Mouse (Mus musculus): ENCODE results near the gene En1. TPM values are rescaled to one million over a fixed set of nuclear protein-coding genes. Genes with fewer than 3 reads are reported as not detected.

Gene En1
- polyA plus RNA-seq, 1 experiment from 2014 or later, result 0.57 TPM

DNA sequence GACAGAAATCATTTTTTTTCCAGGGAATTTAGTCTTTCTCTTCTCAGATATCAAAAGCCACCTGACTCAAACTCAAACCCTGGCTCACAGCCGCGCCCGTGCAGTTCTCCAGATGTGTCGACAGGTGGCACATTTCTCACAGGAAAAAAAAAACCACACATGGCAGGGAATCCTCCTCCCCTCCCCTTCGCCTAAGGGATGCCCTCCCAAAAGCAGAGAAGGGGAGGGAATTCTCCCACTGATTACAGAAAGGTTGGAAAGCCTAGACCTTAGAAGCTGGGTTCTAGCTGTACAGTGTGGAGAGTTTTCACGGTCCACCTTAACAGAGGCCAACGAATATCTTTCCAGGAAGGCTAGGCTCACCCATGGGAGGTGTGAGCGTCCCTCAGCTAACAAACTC lies 7.6 kb upstream of the En1 start:
- no peak for DNase-seq (ENCODE audit: low spot score)
- Histone ChIP-seq H3K4me3 (no peak overlapping the region), H3K36me3 (no peaks in the 10 kb centered on the region), H3K27ac (no peak overlapping the region), H3K4me1 (peaks cover 9% of the 10 kb centered on the region; the same call in 1 of the 2 replicates), H3K27me3 (ENCODE audit: insufficient read depth, poor library complexity, severe bottlenecking) (peaks cover 99% of the 10 kb centered on the region), H3K9me3 (no peaks in the 10 kb centered on the region)
- 1% methylated on average over 8 of the region's 8 CpGs for WGBS

DNA sequence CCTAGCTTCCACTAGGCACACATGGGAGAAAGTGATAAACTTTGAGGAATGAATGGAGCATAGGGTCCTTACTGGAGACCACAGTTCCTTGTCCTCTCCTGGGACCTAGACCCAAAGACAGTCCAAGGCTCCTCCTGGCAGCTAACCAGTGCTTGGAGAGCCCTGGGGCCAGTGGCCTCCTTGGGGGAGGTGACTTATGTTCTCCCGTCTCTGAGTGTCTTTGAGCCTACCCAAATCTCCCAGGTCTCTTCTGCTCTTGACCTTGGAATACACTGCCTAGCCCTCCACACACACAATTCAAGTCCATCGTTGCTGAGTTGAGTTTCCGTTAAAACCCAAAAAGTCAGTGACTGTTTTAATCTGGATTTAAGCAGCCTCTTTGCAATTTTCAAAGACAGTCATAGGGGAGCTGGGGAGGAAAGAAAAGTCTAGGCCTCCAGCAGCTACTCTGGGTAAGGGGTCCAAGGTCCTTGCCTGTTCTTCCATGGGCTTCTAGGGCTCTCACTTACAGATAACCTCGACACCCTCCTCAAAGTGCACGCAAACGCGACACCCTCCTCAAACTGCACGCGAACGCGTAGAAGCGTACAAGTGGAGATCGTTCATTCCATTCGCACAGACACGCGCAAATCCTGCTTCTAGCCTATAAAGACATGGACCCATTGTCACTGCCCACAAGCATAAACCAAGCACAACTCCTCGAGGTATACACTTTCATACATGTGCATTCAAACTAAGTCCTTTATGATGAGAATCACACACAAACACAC lies 6.6 kb upstream of the En1 start:
- no peaks in the 10 kb centered on the region for H3K36me3 ChIP-seq
- WGBS, result 2% methylated on average over 17 of the region's 17 CpGs
- peaks cover 9% of the 10 kb centered on the region; the same call in 1 of the 2 replicates for H3K4me1 ChIP-seq
- H3K27me3 ChIP-seq (ENCODE audit: insufficient read depth, poor library complexity, severe bottlenecking), result peaks cover 99% of the 10 kb centered on the region
- no peaks in the 10 kb centered on the region for H3K9me3 ChIP-seq
- no peak for DNase-seq (ENCODE audit: low spot score)
- no peak overlapping the region for H3K4me3 ChIP-seq
- H3K27ac ChIP-seq, result no peak overlapping the region

DNA sequence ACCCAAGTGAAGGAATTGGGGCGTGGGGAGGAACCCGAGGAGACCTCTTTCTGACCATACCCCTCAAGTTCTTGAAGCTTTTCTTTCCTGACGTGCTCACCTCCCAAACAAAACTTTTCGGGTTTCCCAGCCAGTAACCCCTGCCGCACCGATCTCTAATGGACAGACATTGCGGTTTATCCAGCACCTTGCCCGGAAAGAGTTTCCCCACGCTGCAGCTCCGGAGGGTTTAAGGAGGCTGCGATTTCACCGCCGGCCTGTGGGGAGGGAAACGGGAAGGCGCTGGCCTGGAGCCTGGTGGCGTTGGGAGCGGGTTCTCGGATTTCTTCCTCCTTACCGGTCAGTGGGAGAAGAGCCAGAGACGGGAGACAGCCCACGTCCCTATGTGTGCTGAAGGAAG lies 5.9 kb upstream of the En1 start:
- Histone ChIP-seq H3K9me3 (no peaks in the 10 kb centered on the region), H3K4me3 (peak overlapping the region; percentile 47), H3K4me1 (peaks cover 9% of the 10 kb centered on the region; the same call in 1 of the 2 replicates), H3K36me3 (no peaks in the 10 kb centered on the region), H3K27ac (no peak overlapping the region), H3K27me3 (ENCODE audit: insufficient read depth, poor library complexity, severe bottlenecking) (peaks cover 99% of the 10 kb centered on the region)
- 0% methylated on average over 21 of the region's 21 CpGs for WGBS
- DNase-seq (ENCODE audit: low spot score), result no peak

DNA sequence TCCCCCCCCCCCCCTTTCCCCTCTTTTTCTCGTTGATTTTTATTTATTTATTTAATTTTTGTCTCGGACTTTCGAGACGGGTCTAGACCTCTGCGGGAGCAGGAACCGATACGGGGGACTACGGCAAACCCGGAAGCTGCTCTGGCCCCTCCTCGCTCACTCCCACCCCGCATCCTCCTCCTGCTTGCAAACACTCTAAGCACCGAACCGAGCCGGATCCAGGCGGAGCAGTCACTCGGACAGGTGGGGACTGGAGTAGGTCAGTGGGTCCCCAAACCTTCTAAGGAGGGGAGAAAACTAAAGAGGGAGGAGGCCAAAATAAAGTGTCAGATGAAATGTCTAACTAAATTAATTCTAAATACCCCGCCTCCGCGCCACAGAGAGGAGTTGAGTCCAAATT lies 5.4 kb upstream of the En1 start:
- H3K27ac ChIP-seq, result no peak overlapping the region
- peaks cover 99% of the 10 kb centered on the region for H3K27me3 ChIP-seq (ENCODE audit: insufficient read depth, poor library complexity, severe bottlenecking)
- H3K36me3 ChIP-seq, result no peaks in the 10 kb centered on the region
- H3K4me3 ChIP-seq, result peak overlapping the region; percentile 47
- H3K4me1 ChIP-seq, result peaks cover 10% of the 10 kb centered on the region
- under 1% methylated on average over 17 of the region's 19 CpGs for WGBS
- no peak for DNase-seq (ENCODE audit: low spot score)
- H3K9me3 ChIP-seq, result no peaks in the 10 kb centered on the region

DNA sequence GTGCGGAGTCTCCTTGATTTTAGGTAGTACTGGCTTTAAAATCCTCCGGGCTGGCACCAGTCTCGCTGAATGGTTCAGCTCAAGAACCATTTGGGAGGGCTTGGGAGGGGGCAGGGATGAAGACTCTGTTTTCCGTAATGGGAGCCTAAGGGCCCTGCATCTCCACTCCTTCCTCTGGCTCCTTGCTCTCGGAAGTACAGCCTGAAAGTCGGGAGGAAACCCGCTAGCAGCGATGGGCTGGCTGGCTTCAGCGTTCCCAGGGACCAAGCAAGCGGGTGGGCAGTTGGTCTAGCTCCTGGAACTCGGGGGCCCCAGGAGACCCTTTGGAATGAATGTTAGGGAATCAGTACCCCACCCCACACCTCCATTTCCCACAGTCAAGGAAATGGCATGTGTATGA lies 4.9 kb upstream of the En1 start:
- H3K9me3 ChIP-seq, result no peaks in the 10 kb centered on the region
- peaks cover 14% of the 10 kb centered on the region for H3K4me1 ChIP-seq
- H3K36me3 ChIP-seq, result no peaks in the 10 kb centered on the region
- H3K27me3 ChIP-seq (ENCODE audit: insufficient read depth, poor library complexity, severe bottlenecking), result peaks cover 99% of the 10 kb centered on the region
- under 1% methylated on average over 11 of the region's 11 CpGs for WGBS
- no peak overlapping the region for H3K4me3 ChIP-seq
- DNase-seq (ENCODE audit: low spot score), result no peak
- no peak overlapping the region for H3K27ac ChIP-seq

DNA sequence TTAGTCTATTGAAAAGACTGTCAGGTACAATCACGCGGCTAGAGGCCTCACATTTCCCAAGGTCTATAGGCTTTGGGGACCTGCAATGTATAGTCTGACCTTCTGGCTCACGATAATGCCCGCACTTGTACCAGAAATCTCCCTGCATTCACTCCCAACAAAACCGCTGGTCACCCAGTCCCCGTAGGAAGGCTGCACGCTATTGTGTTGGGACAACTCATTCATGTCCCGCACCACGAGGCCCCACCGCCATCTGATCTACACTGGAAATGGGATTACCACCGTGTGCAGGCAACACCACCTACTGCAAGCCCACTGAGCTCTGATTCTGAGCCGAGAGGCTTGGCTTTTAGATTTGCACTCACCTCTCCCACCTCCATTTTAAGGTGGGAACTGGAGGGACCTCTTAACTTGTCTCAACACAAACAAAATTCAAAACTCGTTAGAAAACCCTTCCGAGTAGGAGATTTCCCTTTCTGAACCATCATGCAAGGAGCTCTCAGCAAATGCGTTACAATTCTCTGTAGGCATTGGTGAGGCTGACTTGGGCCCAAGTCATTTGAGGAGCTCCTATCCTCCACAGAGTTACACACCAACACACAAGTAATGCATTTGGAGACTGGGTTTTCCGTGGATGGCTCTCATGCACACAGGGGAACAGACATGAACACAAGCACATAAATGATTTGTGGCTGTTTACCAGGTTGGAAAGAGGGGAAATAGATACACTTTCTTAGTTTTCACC lies 3.9 kb upstream of the En1 start:
- no peak overlapping the region for H3K4me3 ChIP-seq
- 0% methylated on average over 16 of the region's 16 CpGs for WGBS
- no peak overlapping the region for H3K27ac ChIP-seq
- no peaks in the 10 kb centered on the region for H3K9me3 ChIP-seq
- DNase-seq (ENCODE audit: low spot score), result no peak
- peaks cover 98% of the 10 kb centered on the region for H3K27me3 ChIP-seq (ENCODE audit: insufficient read depth, poor library complexity, severe bottlenecking)
- H3K36me3 ChIP-seq, result no peaks in the 10 kb centered on the region
- peaks cover 22% of the 10 kb centered on the region for H3K4me1 ChIP-seq

DNA sequence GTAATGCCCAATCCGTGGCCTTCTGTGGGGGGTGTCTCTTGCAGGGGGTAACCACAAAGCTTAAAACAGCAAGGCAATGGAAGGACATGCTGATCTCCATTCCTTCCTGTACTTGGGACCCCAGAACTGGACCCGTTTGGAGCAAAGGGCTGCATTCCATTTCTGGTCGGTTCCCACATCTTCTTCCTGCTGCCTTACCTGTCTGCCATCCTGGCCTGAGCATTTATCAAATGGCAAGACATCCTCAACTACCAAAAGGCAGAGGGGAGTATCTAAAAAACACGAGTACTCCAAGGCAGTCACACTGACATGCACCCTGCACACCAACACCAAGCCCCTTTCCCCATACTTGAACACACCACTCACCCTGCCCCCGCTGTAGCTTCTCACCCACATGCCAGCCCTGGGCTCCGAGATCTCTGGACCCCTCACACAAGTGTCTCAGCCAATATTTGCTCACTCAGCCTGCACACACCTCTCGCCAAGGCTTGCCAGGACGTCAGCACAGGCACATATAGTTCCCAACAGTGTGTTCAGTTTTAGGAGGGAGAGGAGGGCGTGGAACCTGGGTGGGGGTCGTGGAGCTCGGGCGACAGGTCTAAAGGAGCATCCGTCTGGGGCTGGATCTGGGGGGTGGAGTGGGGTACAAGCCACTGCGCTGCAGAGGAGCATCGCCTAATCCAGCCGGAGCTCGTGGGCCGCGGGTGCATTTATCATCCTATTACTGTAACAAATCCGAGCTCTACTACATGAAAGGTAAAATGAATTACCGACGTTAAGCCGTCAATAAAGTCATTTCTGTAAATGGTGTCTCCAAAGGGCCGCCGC lies 2.7 kb upstream of the En1 start:
- no peaks in the 10 kb centered on the region for H3K36me3 ChIP-seq
- H3K4me3 ChIP-seq, result no peak overlapping the region
- no peaks in the 10 kb centered on the region for H3K9me3 ChIP-seq
- H3K27me3 ChIP-seq (ENCODE audit: insufficient read depth, poor library complexity, severe bottlenecking), result peaks cover 98% of the 10 kb centered on the region
- no peak overlapping the region for H3K27ac ChIP-seq
- no peak for DNase-seq (ENCODE audit: low spot score)
- H3K4me1 ChIP-seq, result peaks cover 25% of the 10 kb centered on the region
- WGBS, result under 1% methylated on average over 25 of the region's 25 CpGs

DNA sequence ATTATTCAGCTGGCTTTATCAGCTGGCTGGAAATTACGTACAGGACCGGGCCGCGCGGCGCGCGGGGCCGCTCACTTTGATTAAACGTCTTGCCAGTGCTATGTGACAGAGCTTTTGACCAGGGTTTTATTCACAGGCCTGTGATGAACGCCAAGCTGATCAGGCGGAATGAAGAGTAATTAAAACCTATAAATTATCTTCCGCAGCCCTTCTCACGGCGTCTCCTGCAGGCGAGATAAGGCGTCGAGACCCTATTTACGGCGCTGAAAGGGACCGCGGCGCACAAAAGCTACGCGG lies 2.1 kb upstream of the En1 start:
- under 1% methylated on average over 25 of the region's 25 CpGs for WGBS
- Histone ChIP-seq H3K9me3 (no peaks in the 10 kb centered on the region), H3K4me1 (peaks cover 29% of the 10 kb centered on the region), H3K4me3 (no peak overlapping the region), H3K27ac (no peak overlapping the region), H3K27me3 (ENCODE audit: insufficient read depth, poor library complexity, severe bottlenecking) (peaks cover 98% of the 10 kb centered on the region), H3K36me3 (no peaks in the 10 kb centered on the region)
- DNase-seq (ENCODE audit: low spot score), result no peak

DNA sequence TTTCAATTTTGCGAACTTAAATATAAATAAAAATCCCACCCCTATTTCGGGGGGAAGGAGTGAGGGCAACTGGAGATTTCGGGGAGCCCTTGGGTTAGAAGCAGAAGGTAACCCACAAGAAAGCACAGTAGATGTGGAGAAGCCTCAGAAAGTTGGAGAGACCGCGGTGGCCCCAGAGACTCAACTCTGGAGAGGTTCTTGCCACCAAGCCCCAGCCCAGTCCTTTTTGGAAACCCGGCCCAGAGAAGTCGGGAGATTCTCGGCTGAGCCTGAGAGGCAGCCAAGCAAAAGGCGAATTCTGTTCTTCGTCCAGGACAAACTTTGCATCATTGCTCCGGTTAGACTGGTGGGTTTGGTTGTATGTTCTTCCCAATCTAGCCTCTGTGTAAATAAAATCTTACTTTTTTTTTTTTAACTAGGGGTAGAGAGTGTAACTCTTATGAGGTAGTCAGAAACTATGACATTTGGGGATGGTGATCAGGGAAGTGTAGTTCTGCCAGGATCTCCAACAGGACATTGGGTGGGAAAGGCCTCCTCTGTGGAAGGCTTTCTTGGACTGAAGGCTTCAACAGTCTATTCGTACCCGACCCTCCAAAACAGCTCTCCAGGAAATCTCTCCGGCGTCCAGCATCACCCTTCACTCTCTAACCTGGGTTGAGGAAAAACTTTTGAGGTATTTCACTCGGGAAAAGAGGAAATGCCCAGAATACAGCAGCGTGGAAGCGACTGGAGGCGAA lies 1.5 kb upstream of the En1 start:
- Histone ChIP-seq H3K4me1 (peaks cover 29% of the 10 kb centered on the region), H3K9me3 (no peaks in the 10 kb centered on the region), H3K27me3 (ENCODE audit: insufficient read depth, poor library complexity, severe bottlenecking) (peaks cover 98% of the 10 kb centered on the region), H3K4me3 (no peak overlapping the region), H3K36me3 (no peaks in the 10 kb centered on the region), H3K27ac (no peak overlapping the region)
- DNase-seq (ENCODE audit: low spot score), result no peak
- 2% methylated on average over 19 of the region's 19 CpGs for WGBS

DNA sequence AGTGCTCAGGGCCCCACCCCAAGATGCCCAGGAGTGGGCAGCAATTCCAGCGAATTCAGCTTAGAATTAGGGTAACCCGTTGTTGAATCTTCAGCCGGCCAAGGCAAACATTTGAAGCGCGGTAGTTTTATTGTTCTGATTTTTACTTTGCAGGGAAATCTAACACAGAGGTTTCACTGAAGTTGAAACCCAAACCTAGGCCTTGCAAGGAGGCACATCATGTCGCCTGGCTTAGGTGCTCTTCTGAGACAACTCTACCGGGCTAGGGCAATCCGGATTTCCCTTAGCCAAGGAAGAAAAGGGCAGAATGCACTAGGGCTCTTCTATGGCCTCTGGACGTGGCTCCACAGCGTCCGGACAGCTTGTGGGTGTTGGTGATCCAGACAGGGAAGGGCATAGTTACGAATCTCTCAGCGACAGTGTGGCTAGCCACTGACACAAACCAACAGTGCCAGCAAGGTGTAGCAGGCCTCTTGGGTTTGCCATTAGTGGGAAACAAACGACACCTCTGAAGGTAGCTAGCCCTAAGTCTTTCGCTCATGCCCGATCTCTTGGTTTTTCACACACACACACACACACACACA lies 873 bp upstream of the En1 start:
- H3K36me3 ChIP-seq, result no peaks in the 10 kb centered on the region
- no peak overlapping the region for H3K4me3 ChIP-seq
- H3K27me3 ChIP-seq (ENCODE audit: insufficient read depth, poor library complexity, severe bottlenecking), result peaks cover 98% of the 10 kb centered on the region
- WGBS, result under 1% methylated on average over 16 of the region's 16 CpGs
- no peak for DNase-seq (ENCODE audit: low spot score)
- peaks cover 27% of the 10 kb centered on the region for H3K4me1 ChIP-seq
- H3K9me3 ChIP-seq, result no peaks in the 10 kb centered on the region
- no peak overlapping the region for H3K27ac ChIP-seq

DNA sequence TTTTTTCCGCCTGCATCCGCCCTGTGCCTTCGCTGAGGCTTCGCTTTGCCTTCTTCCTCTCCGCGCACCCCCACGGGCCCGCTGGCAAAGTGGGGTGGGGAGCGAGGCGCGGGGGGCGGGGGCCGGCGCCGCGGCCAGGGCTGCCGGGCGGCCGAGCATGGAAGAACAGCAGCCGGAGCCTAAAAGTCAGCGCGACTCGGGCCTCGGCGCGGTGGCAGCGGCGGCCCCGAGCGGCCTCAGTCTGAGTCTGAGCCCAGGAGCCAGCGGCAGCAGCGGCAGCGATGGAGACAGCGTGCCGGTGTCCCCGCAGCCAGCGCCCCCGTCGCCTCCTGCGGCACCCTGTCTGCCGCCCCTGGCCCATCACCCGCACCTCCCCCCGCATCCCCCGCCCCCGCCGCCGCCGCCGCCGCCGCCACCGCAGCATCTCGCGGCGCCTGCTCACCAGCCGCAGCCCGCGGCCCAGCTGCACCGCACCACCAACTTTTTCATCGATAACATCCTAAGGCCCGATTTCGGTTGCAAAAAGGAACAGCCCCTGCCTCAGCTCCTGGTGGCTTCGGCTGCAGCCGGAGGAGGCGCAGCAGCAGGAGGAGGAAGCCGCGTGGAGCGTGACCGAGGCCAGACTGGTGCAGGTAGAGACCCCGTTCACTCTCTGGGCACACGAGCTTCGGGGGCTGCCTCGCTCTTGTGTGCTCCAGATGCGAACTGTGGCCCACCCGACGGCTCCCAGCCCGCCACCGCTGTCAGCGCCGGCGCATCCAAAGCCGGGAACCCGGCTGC lies 848 bp downstream of the En1 start:
- WGBS, result 1% methylated on average over 54 of the region's 83 CpGs
- H3K36me3 ChIP-seq, result no peaks in the 10 kb centered on the region
- no peak for DNase-seq (ENCODE audit: low spot score)
- peaks cover 94% of the 10 kb centered on the region for H3K27me3 ChIP-seq (ENCODE audit: insufficient read depth, poor library complexity, severe bottlenecking)
- H3K4me1 ChIP-seq, result peaks cover 20% of the 10 kb centered on the region
- H3K4me3 ChIP-seq, result peak overlapping the region; percentile 63
- H3K9me3 ChIP-seq, result no peaks in the 10 kb centered on the region
- no peak overlapping the region for H3K27ac ChIP-seq

DNA sequence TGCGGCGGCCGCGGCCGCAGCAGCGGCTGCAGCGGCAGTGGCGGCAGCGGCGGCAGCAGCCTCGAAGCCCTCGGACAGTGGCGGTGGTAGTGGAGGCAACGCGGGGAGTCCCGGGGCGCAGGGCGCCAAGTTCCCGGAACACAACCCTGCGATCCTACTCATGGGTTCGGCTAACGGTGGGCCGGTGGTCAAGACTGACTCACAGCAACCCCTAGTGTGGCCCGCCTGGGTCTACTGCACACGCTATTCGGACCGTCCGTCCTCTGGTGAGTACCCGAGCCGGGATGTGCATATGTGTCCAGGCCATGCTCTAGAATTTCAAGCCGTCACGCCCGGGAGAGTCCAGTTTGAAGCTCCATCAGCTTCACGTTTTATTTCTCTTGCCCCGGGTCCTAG lies 1.4 kb downstream of the En1 start:
- DNase-seq (ENCODE audit: low spot score), result no peak
- Histone ChIP-seq H3K4me3 (peak overlapping the region; percentile 63), H3K9me3 (no peaks in the 10 kb centered on the region), H3K27me3 (ENCODE audit: insufficient read depth, poor library complexity, severe bottlenecking) (peaks cover 94% of the 10 kb centered on the region), H3K27ac (no peak overlapping the region), H3K36me3 (no peaks in the 10 kb centered on the region), H3K4me1 (peaks cover 20% of the 10 kb centered on the region)
- WGBS, result 0% methylated on average over 35 of the region's 35 CpGs

Measured in heart, embryonic 10.5 days (tissue).